Mouse (Mus musculus) left cerebral cortex, postnatal 25 days (tissue): ENCODE results near the gene Galnt4. TPM values are rescaled to one million over a fixed set of nuclear protein-coding genes. Genes with fewer than 3 reads are reported as not detected.

Experiments used
- DNase-seq, 2 experiments: peaks; one replicate each; pipeline ENCODE4 v3.0.0; 2022; ENCODE audit warnings: low spot score in 2 of 2, mixed read lengths in 1 of 2
- intact Hi-C: fragments of 180-260 bp; cut with DNase I; formaldehyde crosslinking; loops from one replicate; pipeline ENCODE4 v1.15.1; 2025
- total RNA-seq, 2 experiments: library from RNA; stranded (reverse); gene quantifications; 2 replicates each; pipeline ENCODE4 v1.2.3; 2021

Galnt4 gene
- total RNA-seq, 2 experiments from 2014 or later = 3.1 to 3.4 TPM

- intact Hi-C loops = loop anchor here (5.0 kb wide), 1 partner anchor 39 kb away; no protein-coding TSS in a partner anchor
- DNase-seq = no peak
Measured at GRCm38 (mm10) chr10:99113533-99113932, 5.6 kb downstream of the Galnt4 start.

DNA sequence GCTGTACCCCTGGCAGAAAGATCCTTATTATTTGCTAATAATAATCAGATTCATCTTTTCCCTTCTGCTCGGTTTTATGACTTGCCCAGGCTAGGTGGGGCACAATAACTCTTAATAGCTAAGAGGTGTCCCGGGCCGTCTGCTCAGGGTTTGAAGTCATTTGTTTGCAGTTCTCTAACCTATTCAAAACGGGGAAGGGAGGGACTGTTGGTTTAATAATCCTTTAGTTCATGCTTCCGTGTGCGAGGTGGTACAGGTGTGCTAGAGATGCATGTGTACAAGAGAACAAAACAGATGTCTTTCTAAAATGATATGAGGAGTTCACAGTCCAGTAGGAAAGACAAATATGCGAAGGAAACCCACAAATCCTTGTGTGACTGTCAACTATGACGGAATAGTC is 6.3 kb downstream of the Galnt4 start:
- intact Hi-C loops = loop anchor here (5.0 kb wide), 1 partner anchor 38 kb away; no protein-coding TSS in a partner anchor
- no peak for DNase-seq

- no peak for DNase-seq
- intact Hi-C loops = no loop called here
Measured at GRCm38 (mm10) chr10:99115471-99116236, 7.7 kb downstream of the Galnt4 start.

DNA sequence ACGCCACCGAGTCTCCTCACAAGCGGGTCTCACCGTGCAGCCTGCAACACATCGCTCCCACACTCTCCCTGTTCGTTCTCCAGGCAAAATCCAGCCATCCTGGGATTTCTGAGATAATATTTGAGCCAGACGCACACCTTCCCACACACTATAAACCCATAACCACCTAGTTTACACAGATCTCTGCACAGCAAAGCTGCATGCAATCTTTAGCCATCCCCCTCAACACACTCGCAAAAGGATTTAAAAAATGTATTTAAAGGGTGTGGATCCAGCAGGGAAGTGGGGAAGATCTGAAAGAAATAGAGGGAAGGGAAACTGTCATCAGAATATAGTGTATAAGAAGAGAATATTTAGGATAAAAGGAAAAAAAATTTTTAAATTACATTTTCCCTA is 8.3 kb downstream of the Galnt4 start:
- intact Hi-C loops = no loop called here
- peak in 1 of 2 experiments; percentile 57 for DNase-seq

DNA sequence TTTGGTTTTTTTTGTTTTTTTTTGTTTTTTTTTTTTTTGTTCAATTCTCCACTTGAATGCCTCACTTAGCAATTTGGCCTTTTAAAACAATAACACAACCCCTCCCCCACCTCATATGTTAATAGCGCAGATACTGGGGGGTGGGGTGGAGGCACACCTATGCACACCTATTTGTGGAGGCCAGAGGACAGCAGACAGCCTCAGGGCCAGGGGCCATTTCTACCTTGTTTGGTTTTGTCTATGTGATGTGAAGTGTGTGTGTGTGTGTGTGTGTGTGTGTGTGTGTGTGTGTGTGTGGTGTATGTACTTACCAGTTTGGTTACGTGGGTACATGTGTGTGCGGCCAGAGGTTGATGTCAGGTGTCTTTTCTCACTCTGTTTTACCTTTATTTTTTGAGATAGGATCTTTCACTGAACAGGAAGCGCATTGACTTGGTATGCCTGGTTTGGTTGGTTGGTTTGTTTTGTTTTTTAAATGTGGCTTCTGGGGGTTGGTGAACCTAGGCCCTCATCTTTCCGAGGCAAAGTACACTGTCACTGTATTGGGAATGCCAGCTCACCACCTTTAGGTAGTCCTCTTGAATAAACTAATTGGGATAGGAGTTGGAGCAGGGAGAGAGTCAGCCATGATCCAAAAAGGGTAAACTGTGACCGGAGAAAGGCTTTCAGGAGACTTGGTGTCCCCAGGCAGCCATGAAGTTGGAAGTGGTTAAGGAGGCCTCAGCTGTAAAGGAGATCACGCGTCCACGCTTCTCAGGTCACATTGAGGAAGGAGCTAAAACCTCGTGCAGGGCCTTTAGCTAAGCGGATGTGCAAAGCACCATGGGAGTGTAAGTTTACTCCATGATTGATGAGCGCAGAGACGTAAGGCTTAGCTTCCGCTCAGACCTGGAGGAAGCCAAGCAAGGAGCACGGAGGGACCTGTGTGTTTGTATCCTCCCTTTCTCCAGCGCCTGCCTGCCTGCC is 9.0 kb downstream of the Galnt4 start:
- intact Hi-C loops = no loop called here
- no peak for DNase-seq

DNA sequence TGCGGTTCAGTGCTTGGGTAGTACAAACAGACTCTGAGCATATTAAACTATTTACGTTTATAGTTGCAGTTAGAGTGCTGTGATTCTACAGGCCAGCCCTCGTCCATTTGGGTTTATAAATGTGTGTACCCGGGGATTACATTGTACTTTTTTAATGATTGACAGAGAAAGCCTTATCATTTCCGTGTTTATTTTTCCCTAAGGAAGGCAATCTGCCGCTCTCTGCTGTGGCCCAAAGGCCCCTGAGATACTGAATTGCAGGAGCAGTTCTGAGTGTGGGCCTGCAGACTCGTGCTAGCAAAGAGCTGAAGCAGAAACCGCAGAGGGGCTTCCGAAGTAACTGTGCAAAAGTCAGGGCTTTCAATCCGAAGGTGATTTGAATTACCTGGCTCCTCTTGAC is 9.9 kb downstream of the Galnt4 start:
- intact Hi-C loops = no loop called here
- no peak for DNase-seq

- intact Hi-C loops = no loop called here
- no peak for DNase-seq
Measured at GRCm38 (mm10) chr10:99118697-99119096, 10.7 kb downstream of the Galnt4 start.

DNA sequence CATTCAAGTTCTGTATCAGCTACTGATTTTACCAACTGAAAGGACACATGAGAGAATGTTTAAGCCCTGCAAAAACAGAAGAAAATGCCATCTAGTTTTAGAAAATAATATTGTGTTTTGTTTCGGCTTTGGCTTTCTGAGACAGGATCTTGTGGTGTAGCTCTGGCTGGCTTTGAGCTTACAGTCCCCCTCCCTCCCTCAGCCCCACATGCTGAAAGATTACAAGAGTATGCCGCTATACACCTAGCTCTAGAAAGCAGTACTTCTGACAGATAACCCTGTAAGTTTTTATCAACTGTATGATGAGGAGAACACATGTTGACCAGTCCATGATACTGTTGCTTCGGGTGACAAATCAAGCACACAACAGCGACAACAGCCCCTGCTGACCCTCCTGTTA is 11.5 kb downstream of the Galnt4 start:
- intact Hi-C loops = no loop called here
- DNase-seq = no peak

DNA sequence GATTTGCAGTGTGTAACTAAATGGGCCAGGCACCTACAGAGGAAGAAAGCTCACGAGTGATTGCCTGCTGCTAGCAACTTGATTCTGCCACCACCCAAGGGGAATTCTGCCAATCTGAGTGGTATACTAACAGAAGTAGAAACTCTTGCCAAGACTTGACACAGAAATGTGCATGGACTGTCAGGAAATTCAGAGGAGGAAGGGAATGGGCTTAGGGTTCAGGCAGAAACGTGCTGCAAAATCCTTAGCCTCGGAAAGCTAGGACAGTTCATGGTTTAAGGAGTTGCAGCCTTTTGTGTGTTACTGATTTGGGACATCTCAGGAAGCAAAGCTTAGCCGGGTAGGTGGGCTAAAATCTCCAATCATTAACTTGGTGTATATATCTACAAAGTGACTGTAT is 18.3 kb downstream of the Galnt4 start, which contains the start of gene Phxr2:
Gene Phxr2 (minus strand): TSS at position 101 of the 400 bp plus-strand sequence.
- DNase-seq = no peak
- intact Hi-C loops = no loop called here

GRCm38 (mm10) chr10:99126954-99127353 is 19.0 kb downstream of the Galnt4 start:
- no peak for DNase-seq
- intact Hi-C loops = no loop called here

GRCm38 (mm10) chr10:99127691-99128261 is 19.8 kb downstream of the Galnt4 start:
- intact Hi-C loops = no loop called here
- DNase-seq = no peak

DNA sequence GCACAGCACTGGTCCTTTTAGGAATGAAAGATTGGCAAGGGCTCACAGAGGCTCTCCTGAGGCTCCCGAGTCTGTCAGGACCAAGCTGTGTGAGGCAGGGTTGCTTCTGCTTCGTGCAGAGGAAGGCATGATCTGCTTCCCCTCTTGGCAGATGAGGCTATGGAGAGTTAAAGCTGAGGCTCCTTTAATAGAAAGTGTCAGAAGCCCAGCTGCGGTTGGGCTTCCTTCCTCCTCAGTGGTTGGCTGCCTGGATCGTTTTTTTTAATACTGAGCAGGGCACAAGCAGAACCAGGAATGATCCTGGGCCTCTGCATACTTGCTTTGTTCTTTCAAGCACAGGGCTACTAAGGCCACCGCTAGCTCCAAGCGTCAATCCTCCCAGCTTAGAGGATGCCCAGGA is 22.7 kb downstream of the Galnt4 start:
- intact Hi-C loops = no loop called here
- peak; percentile 39 to 43 for DNase-seq

DNA sequence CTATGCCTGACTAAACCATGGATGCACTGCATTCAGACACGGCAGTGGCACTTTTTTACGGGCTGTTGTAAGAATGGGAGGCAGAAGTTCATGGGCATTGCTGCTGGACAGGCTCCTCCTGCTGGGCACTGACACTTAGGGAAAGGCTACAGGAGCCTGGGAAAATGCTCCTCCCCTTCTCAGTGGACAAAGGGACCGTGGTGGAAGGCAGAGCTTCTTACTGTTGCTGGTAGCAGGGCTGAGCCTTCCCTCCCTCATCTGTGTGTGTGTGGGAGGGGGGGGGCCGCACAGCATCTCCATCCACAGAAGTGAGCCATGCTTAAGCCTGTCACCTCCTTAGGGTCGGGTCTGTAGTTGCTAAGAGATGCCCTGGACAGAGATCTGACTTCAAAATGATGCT is 23.3 kb downstream of the Galnt4 start:
- no peak for DNase-seq
- intact Hi-C loops = no loop called here

DNA sequence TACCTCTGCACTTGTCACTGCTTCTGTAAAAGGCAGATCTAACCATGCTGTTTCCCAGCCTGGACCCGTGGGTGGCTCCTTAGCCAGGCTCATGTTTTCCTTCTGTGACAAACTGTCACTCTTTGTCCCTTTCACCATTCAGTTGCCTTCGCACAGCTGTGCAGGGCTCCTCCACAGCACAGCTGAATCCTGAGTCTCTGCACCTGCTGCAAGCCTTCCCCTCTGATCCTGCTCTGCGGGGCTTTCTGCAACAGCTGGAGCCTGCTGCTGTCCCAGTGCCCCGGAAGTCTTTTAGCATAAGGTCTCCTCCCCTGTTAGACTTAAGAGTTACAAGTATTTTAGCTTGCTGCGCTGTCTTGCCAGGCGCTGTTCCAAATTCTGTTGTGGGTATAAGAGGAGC is 24.2 kb downstream of the Galnt4 start:
- DNase-seq = peak; percentile 30 to 42
- intact Hi-C loops = no loop called here

- DNase-seq = no peak
- intact Hi-C loops = no loop called here
Measured at GRCm38 (mm10) chr10:99132595-99133272, 24.8 kb downstream of the Galnt4 start.

GRCm38 (mm10) chr10:99133321-99133875 is 25.4 kb downstream of the Galnt4 start:
- intact Hi-C loops = no loop called here

DNA sequence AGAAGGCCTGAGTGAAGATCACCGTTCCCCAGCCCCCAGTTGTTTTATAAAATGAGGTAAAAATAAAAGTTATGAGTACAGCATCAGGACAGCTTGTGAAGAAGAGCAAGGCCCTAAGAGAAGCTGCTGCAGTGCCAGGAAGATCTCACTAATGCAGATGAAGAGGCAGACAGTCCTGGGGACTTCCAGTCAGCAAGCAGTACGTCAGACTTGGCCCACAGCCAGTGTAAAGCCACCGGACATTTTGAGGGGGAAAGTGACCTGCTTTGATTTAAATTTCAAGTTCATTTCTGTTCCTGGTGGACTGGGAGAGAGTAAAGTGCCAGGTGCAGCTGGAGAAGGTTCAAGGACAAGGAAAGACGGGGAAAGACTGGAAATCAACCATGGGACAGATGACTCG is 28.4 kb downstream of the Galnt4 start:
- no peak for DNase-seq
- intact Hi-C loops = no loop called here

More at GRCm38 (mm10) chr10:99133321-99133875, 25.4 kb downstream of the Galnt4 start:
- no peak for DNase-seq

GRCm38 (mm10) chr10:99145611-99146010 is 37.7 kb downstream of the Galnt4 start:
- intact Hi-C loops = no loop called here
- no peak for DNase-seq

GRCm38 (mm10) chr10:99146596-99146995 is 38.6 kb downstream of the Galnt4 start:
- intact Hi-C loops = no loop called here
- DNase-seq = no peak
